Mouse (Mus musculus) midbrain, embryonic 11.5 days (tissue): Measurements from ENCODE around the gene Abcg4. TPM values are rescaled to one million over a fixed set of nuclear protein-coding genes. Genes with fewer than 3 reads are reported as not detected.

Experiments
- ATAC-seq: fragments of 200-750 bp; cut with Nextera tagmentation; 2 replicates; pipeline ENCODE4 v1.8.0; 2017; ENCODE audit warnings: moderate TSS enrichment, moderate library complexity; ENCODE audit not compliant: low FRiP score
- DNase-seq: peaks from one replicate; pipeline ENCODE4 v3.0.0; 2015; ENCODE audit warnings: low spot score; ENCODE audit errors: missing footprints
- H3K27ac ChIP-seq: fragments of 300-500 bp; sonication (generic); 2 replicates; pipeline ENCODE4 v1.5.1; 2014; ENCODE audit warnings: low read depth, low read length
- H3K27me3 ChIP-seq: fragments of 300-500 bp; sonication (generic); 2 replicates; pipeline ENCODE4 v1.6.1; 2014; ENCODE audit warnings: mild to moderate bottlenecking, low read length, moderate library complexity, mixed read lengths; ENCODE audit not compliant: control insufficient read depth, insufficient read depth
- H3K36me3 ChIP-seq: fragments of 300-500 bp; sonication (generic); 2 replicates; pipeline ENCODE4 v1.6.1; 2014; ENCODE audit warnings: mild to moderate bottlenecking, low read length, moderate library complexity, mixed read lengths; ENCODE audit not compliant: control insufficient read depth, insufficient read depth
- H3K4me1 ChIP-seq: fragments of 300-500 bp; sonication (generic); 2 replicates; pipeline ENCODE4 v1.6.1; 2014; ENCODE audit warnings: low read length; ENCODE audit not compliant: control insufficient read depth, insufficient read depth
- H3K4me2 ChIP-seq: fragments of 300-500 bp; sonication (generic); 2 replicates; pipeline ENCODE4 v1.6.1; 2014; ENCODE audit warnings: mild to moderate bottlenecking, moderate library complexity
- H3K4me3 ChIP-seq: fragments of 300-500 bp; sonication (generic); 2 replicates; pipeline ENCODE4 v1.5.1; 2014; ENCODE audit warnings: low read depth, low read length
- H3K9ac ChIP-seq: fragments of 300-500 bp; sonication (generic); 2 replicates; pipeline ENCODE4 v1.6.1; 2014; ENCODE audit warnings: low read length
- H3K9me3 ChIP-seq: fragments of 300-500 bp; sonication (generic); 2 replicates; pipeline ENCODE4 v1.6.1; 2016; ENCODE audit warnings: low read length; ENCODE audit not compliant: control insufficient read depth
- WGBS: fragments of 180-500 bp; shearing (Covaris S2); extraction: QIAGEN DNeasy Blood & Tissue Kit; methylation state at CpG from one replicate; pipeline ENCODE4 v1.1.7; 2014; 5-methylcytosine and 5-hydroxymethylcytosine counted together
- microRNA-seq: library from miRNA; unstranded; fragments of <30 nt; microRNA quantifications from one replicate; pipeline ENCODE4, GENCODE M21; 2017
- polyA plus RNA-seq: library from polyadenylated mRNA; unstranded; fragments of >200 nt; fragmentation: Nextera tagmentation; extraction: Ambion mirVana; gene quantifications from 2 replicates; pipeline ENCODE4 v1.2.1, GENCODE M21; 2014

The Abcg4 gene
- polyA plus RNA-seq, 1 experiment from 2014 or later = 4.8 TPM

- H3K27ac ChIP-seq = no peak overlapping the region
- no peak overlapping the region for H3K4me3 ChIP-seq
- no peaks in the 10 kb centered on the region for H3K27me3 ChIP-seq
- H3K9me3 ChIP-seq = no peaks in the 10 kb centered on the region
- H3K4me1 ChIP-seq = no peaks in the 10 kb centered on the region
- 84% methylated on average over 6 of the region's 6 CpGs for WGBS
- H3K36me3 ChIP-seq = no peaks in the 10 kb centered on the region
- H3K4me2 ChIP-seq = no peak overlapping the region
- ATAC-seq = no peak
- H3K9ac ChIP-seq = no peak overlapping the region
- DNase-seq = no peak
Measured at GRCm38 (mm10) chr9:44225993-44226392, 62.4 kb downstream of the Abcg4 start.

Small RNA genes lying within 50 kb of the gene (microRNA-seq; reads per million reads assigned to microRNA genes)
- not detected for gene Gm44335

Other genes with a start within 250 kb of the Abcg4 start
- not detected in 2 replicates for gene Thy1, start 245.2 kb downstream of the Abcg4 start, polyA plus RNA-seq
- 7.3 and 9.7 TPM in 2 replicates for gene Usp2, start 221.6 kb downstream of the Abcg4 start, polyA plus RNA-seq
- not detected in 2 replicates for gene Mfrp, start 186.9 kb downstream of the Abcg4 start, polyA plus RNA-seq
- 0.85 and 0.99 TPM in 2 replicates for gene C1qtnf5, start 181.4 kb downstream of the Abcg4 start, polyA plus RNA-seq
- gene Gm49380, start 175.1 kb downstream of the Abcg4 start, polyA plus RNA-seq = 0.23 and 0.36 TPM in 2 replicates
- 49.5 and 56.4 TPM in 2 replicates for gene Rnf26, start 175.1 kb downstream of the Abcg4 start, polyA plus RNA-seq
- 14.5 and 15.2 TPM in 2 replicates for gene Mcam, start 154.1 kb downstream of the Abcg4 start, polyA plus RNA-seq
- 20.9 and 22.2 TPM in 2 replicates for gene Cbl, start 54.6 kb downstream of the Abcg4 start, polyA plus RNA-seq
- gene Ccdc153, start 47.9 kb downstream of the Abcg4 start, polyA plus RNA-seq = not detected in 2 replicates
- gene Pdzd3, start 37.1 kb downstream of the Abcg4 start, polyA plus RNA-seq = 0.23 TPM in 1 of 2 replicates, not detected in the other
- gene Nlrx1, start 20.0 kb downstream of the Abcg4 start, polyA plus RNA-seq = 1.9 and 3.2 TPM in 2 replicates
- 25.6 and 28.0 TPM in 2 replicates for gene Hinfp, start 17.1 kb upstream of the Abcg4 start, polyA plus RNA-seq
- gene C2cd2l, start 31.7 kb upstream of the Abcg4 start, polyA plus RNA-seq = 9.8 and 10.4 TPM in 2 replicates
- gene Dpagt1, start 37.4 kb upstream of the Abcg4 start, polyA plus RNA-seq = 41.8 and 48.9 TPM in 2 replicates
- 355 and 377 TPM in 2 replicates for gene H2afx, start 46.1 kb upstream of the Abcg4 start, polyA plus RNA-seq
- 147 and 158 TPM in 2 replicates for gene Hmbs, start 55.6 kb upstream of the Abcg4 start, polyA plus RNA-seq
- 32.0 and 32.4 TPM in 2 replicates for gene Vps11, start 73.1 kb upstream of the Abcg4 start, polyA plus RNA-seq
- gene Hyou1, start 90.9 kb upstream of the Abcg4 start, polyA plus RNA-seq = 28.1 and 30.1 TPM in 2 replicates
- 20.8 and 21.1 TPM in 2 replicates for gene Slc37a4, start 108.2 kb upstream of the Abcg4 start, polyA plus RNA-seq
- gene Rps25, start 118.5 kb upstream of the Abcg4 start, polyA plus RNA-seq = 1,710 and 1,826 TPM in 2 replicates
- gene Trappc4, start 119.0 kb upstream of the Abcg4 start, polyA plus RNA-seq = 225 and 239 TPM in 2 replicates
- gene Ccdc84, start 130.0 kb upstream of the Abcg4 start, polyA plus RNA-seq = 24.2 and 31.9 TPM in 2 replicates
- gene Foxr1, start 152.5 kb upstream of the Abcg4 start, polyA plus RNA-seq = not detected in 2 replicates
- gene Upk2, start 166.4 kb upstream of the Abcg4 start, polyA plus RNA-seq = not detected in 2 replicates
- 5.6 and 6.4 TPM in 2 replicates for gene Bcl9l, start 194.2 kb upstream of the Abcg4 start, polyA plus RNA-seq